Mouse (Mus musculus) thymus, postnatal 25 days (tissue): Measurements from ENCODE around the gene Hkdc1.

Experiments
- DNase-seq: peaks from one replicate; pipeline ENCODE4 v3.0.0; 2022

Hkdc1 gene

DNA sequence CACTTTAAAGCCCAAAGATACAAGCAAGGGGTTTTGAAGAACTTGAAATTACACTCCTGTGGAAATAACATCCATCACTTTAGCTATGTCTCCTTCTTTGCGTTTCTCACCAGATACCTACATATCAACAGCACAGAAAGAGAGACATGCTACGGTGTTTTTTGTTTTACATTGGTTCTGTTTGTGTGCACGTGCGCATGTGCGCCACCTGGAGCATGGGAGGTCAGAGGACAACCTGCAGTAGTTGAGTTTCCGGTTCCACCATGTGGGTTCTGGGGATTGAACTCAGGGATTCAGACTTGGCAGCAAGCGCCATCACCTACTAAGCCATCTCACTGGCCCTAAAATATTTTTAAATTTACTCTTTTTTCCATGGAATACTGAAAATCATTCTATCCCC, 63.5 kb downstream of the Hkdc1 start:
- DNase-seq: peak; percentile 21

DNA sequence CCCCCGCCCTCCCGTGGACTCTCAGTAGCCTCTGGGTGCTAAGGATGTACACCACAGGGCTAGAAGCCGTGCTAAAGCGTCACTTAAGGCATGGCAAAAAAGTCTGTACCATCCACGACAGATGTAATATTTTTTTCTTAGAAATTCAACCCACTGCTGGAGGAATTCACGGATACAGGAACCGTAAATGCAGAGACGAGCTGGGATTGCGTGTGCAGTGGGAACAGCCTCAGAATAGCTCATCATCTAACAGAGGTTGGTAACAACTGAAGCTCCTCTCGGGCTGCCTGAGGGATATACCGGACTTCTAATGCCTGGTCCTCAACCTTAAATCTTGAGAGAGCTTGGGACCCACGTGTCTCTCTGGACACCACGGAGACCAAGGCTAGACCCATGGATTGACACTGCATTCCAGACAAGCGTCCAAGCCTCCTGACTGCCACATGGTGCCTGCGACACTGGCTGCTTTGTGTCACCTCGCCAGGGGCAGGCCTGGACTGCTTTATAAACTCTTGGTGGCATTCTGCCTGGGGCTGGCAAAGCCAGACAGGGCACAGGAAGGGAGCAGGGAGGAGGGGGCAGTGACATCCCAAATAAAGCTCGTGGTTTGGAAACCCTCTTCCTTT, 66.1 kb downstream of the Hkdc1 start:
- DNase-seq: no peak

DNA sequence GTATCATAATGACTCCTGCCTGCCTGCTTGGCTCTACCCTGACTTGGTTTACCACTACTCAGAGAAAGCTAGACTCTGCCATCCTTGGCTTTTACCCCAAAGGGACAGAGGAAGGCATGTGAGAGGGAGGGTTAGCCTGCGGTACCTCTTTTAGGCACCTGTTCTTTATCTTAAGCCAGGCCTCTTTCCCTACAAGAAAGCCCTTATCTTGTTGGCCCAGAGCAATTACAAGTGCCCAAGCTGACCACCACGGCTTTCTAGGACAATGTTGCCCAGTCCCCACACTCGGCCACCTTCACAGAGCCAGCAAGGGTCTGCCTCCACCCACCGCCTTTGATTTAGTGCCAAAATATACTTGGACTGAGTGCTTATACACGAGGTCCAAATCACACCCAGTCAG, 77.1 kb downstream of the Hkdc1 start:
- no peak for DNase-seq

DNA sequence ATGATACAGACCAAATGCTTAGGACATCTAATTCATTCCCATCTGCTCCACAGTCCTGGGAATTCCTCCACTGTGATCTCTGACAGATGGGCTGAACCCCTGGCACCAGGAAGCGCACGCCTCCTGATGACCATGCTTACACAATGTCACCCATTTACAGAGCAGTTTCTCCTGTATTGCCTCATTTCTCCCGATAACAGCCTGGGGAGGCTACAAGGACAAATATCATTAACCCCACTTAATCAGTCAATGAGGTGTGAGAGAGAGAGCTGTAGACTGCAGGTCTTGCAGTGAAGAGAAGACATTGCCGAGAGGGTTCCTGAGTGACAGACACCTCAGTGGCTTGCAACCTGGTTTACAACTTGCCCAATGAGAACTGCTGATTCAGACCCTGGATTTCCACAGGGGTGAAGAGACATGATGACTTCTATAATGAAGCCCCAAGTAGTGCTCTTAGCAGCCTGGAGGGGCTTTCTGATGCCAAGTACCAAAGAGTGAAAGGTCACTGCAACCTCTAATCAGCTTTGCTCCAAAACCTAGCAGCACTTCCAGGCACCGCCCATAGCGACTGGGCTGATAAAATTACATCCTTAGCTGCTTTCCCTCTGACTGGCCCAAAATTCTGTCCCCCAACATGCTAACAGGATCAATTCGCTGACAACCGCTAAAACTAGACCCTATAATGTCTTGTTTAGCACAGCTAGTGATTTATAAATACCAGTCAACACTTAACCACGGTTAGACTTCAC, 78.1 kb downstream of the Hkdc1 start:
- no peak for DNase-seq

DNA sequence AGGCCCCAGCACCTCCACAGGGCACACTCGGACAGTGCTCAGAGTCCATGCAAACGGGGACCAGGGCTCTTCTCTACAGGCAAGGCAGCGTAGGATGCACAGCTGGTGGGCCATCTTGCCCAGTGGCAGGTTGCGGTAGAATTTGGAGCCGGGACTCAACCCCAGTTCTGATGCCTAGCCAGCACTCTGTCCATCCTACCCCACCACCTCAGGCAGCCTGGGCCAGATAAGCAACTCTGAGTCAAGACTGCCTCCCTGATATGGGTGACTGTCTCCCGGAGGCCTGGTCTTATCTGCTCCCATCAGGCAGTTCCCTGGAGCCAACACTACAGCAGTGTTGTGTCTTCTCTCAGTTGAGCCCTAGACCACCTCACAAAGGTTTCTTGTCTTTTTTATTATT, 79.8 kb downstream of the Hkdc1 start:
- no peak for DNase-seq

DNA sequence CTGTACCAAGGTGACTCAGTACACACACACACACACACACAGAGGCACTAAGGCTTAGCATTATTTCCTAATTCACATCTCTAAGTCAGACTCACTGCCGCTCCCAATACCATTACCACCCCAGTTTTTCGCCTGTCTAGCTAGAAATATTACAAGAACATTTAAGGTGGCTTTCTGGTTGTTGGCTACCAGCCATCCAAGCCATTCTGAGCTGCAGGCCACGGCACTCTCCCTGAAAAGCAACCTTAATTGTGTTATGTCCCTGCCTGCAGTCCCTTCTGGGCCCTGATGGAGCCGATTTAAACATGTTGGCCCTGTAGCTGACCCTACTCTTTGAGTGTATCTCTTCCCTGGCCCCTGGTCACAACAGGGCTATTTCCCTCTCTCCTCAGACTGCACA, 80.3 kb downstream of the Hkdc1 start:
- DNase-seq: no peak

DNA sequence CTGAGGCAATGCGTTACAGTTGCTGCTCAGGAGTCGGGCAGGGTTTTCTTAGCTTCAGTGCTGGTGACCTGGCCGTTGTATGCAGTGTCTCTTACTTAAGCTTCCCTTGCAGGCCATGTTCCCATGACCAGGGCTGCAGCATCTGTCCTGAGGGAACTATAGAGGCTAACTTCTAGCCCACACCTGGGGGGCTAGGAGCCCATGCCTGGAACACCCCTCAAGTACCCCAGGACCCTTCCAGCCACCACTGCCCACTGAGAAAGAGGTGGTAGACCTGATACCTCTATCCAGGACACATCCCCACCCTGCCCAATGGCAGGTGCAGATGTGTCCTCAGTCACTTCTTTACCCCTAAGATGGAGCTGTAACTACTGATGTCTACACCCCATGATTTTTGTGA, 81.3 kb downstream of the Hkdc1 start:
- DNase-seq: no peak

DNA sequence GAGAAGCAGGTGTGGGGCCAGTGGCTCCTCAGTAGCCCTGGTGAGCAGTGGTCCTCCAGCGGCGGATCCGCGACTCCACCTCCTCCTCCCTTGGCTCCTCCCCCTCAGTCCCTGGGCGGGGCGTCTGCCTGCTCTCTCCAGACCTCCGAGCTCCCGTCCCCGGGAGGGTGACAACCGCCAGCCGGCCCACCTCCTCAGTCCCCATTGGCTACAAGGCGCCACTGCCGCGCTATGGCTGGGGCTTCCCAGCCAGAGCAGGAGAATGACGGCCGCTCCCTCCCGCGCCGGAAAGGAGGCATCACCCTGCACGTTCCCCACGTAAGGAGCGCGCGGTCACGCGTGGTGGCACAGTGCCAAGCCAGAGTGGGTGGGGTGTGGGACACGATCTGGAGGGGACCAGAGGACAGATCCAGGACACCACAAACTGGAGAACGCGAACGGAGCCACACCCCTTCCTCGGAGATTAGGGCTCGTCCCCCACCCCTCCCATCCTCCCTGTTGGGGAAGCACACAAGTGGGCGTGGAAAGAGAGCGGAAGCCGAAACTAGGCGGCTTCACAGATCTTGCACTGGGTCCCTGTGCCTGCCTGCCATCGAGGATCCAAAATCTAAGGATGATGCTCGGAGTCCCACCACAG, 82.1 kb downstream of the Hkdc1 start:
- DNase-seq: peak; percentile 98

DNA sequence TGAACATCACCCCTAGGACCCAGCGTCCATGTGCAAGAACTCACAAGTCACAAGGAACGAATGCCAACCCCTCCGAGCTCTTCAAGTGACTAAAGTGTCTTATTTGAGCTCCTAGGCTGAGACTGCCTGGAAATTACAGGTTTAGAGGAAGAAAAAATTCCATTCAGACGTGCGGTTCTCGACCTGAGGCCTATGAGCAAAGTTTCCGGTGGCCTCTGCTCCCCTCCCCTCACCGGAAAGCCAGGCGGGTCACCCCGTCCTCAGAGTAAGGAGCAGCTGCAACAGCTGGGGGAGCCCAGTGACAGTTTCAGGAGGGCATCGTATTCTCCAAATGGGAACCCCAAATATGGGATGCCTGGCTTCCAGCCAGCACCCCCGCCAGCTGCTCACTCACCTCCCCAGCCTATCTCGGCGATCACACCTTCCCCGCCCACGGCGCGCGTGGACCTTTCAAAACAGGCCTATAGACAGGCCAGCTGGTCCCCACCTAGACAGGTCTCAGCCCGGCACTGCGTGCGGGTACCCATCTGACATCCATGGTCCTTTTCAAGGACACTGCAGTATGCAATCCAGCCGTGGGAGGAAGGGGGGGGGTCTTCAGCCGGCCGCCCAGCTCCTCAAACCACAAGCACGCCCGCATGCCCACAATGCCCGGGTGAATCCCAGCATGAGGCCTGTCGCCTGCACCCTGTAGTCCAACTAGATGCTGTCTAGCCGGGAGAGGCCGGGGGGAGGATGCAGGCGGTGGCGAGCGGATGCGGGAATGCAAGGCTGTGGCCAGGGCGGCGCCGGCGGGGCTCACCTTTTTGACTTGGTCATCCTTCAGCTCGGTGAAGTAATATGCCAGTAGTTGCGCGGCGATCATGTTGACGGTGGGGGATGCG, 82.8 kb downstream of the Hkdc1 start:
- DNase-seq: peak; percentile 79

DNA sequence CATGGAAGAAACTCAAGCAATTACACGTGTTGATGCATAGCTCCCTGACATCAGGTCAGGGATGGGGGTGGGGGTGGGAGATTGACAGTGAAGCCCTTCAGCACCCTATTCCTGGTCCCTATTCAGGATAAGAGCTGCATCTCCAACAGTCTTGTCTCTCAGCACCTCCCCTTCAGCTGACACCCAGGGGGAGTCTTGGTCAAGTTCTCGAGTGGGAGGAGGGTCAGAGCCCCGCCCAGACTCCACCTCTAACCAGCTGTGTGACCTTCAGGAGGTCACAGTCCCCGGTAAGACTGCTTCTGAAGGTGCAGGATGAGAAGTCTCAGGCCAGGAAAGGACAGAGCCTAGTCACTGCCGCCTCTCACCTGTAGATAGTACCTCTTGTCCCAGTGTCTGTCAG, 83.7 kb downstream of the Hkdc1 start:
- DNase-seq: peak; percentile 19

DNA sequence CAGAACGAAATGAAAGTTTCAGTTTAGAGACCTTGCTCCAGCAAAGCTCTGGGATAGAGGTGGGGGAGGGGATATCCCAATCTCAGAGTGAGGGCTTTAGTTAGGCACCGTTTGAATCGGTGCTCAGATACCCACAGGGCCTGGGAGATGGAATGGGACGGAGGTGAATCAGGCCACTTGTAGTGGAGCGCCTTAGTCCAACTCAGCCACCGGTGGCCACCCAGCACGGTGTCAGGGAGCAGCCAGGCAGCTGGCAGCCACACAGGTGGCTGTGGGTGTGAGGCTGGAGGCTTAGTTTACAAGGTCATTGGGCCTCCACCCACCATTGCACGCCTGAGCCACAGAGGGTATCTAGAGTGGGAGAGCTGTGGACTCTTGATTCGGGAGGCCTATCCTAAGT, 84.1 kb downstream of the Hkdc1 start:
- DNase-seq: no peak

DNA sequence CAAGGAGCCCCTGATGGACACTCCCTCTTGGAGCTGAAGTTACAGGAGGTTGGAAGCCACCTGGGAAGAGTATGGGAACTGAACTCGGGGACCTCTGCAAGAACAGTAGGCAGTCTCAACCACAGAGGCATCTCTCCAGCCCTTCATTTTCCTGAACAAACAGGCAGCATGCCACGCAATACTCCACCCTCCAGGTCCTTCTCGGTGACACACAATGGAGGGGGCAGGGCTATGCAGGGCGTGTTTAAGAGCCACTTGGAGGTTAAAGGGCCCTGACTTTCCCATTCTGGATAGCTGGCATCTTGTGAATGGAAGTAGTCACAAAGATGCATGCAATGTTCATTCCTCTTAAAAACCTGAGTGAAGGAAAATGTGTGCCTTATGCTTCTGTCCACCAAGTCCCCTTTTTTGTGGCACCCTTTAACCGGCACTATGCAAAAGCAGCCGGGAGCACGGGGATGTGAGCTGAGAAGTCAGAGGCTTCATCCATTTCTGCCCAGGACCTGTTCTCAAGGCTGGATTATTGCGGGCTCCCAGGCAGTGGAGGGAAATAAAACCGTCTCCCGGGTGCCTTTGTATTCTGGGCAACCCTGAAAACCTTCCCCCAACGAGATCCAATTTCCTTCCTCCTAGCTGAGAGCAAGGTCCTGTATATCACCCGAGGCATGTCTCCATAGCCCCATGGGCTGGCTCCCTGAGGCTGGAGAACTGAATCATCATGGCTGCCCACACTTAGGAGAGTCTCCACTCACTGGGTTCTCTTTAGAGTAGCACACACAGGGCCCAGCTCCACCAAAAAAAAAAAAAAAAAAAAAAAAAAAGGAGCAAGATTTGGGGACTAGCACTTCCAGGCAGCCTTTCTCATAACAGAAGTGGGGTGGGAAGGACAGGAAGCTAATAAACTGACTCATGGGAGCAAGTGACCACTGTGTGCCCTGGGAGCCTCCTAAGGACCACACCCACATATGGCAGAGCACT, 85.4 kb downstream of the Hkdc1 start:
- DNase-seq: no peak

DNA sequence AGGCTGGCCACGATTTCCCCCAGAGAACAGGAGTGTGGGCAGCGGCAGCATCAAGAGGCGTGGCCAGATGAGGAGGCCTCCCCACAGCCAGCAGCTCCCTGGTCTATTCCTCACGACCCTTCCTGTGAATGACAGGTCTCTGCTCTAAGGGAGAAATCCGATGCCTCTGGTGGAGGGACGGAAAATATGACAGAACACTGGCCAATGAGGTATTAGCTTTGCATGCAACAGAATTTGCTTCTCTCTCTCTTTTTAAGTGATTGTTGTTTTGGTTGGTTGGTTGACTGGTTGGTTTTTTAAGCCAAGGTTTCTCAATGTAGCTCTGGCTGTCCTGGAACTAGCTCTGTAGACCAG, 86.9 kb downstream of the Hkdc1 start:
- DNase-seq: no peak

DNA sequence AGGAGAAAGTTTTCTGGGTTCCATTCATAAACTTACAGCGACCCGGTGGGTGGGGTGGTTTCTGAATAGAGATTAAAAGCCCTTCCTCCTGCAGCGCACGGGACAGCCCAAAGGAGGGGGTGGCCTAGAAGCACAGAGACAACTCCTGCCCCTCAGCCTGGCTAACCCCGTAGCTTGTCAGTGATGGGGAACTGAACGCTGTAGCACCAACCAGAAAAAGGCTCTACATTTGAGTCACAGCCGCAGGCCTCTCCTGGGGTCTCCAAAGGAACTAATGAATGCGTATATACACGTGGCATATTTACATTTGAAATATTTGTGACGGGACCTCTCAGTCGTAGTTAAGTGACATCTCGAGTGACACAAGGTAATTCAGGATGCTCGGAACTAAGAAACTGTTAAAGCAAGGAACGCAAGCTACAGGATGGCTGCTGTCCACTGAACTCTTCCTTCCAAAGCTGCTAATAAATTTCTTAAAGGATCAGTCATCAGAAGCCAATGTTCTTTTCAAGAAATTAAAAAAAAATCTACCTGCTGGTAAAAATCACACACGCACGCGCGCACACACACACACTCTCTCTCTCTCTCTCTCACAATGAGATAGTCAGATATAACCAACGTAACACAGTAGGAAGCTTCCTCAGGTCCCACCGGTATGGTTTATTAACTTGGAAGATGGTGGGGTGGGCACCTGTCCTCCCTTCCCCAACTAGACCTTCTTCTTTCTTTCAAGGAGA, 87.4 kb downstream of the Hkdc1 start:
- no peak for DNase-seq

DNA sequence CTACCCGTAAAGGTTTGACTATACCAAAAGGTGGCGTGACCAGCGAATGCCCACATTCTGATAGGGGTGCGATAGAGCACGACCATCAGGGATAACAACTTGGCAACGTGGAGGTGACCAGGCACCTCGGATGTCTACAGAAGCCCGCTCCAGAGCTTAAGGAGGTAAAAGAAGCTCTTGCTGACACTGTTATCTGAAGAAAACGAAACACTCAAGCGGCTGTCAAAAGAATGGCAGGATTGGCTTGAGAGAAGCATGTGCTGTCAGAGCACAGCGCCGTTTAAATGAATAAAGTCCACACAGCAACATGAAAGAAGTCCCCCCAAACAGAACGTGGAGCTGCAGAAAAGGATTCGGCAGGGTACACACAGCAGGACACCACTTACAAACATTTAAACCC, 89.0 kb downstream of the Hkdc1 start:
- no peak for DNase-seq
